Mouse (Mus musculus): ENCODE data around the gene Pygb. TPM values are rescaled to one million over a fixed set of nuclear protein-coding genes. Genes with fewer than 3 reads are reported as not detected.

Gene Pygb
- polyA plus RNA-seq, 1 experiment, result 39.0 TPM

DNA sequence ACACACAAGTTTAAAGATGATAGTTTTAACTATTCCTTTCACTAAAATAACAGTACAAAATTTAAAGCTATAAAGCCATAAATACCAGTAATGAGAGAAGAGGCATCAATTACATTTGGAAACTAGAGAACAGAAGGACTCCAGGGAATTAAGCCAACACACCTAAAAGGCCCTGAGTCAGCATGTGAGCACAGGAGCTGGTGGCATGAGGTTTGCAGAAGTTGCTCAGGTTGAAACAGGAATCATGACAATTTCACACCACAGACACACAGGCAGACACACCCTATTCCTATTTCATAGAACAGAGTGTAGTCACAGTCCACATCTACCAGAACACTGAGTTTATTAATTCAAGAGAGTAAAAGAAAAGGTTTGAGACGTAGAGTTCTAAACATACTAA is 88.0 kb downstream of the Pygb start:
- peaks cover 5% of the 10 kb centered on the region for H3K79me3 ChIP-seq (ENCODE audit: low read depth)
- no peaks in the 10 kb centered on the region for H3K79me2 ChIP-seq (ENCODE audit: control insufficient read depth, insufficient read depth)
- no peak overlapping the region for H3K4me3 ChIP-seq (ENCODE audit: insufficient read depth, poor library complexity, severe bottlenecking)
- no peak for TF ChIP-seq MYOD1 (IDR thresholded peaks at IDR 0.05; ENCODE audit: control insufficient read depth, insufficient read length, low read depth)
- H3ac ChIP-seq (ENCODE audit: control insufficient read depth, insufficient read length, low read depth), result no peak overlapping the region
- no peaks in the 10 kb centered on the region for H3K36me3 ChIP-seq (ENCODE audit: control insufficient read depth, insufficient read depth)
- H3K27me3 ChIP-seq (ENCODE audit: control insufficient read depth, insufficient read depth, insufficient read length), result no peaks in the 10 kb centered on the region

DNA sequence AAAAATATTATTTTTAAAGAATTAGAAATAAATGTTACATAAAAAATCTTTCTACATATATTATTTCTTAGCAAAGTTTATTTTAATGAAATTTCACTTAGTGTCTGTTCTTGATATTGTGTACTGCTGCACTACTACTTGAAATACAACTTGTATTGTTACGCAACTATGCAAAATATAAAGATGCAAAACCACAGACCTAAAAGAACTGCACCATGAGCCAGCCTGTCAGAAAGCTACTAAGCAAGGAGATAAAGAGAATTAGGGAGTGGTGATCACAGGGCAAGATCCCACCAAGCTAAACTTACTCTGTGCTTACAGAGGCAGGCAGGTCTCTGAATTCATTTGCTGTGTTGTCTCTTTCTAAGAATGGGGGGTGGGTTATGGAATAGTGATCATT is 88.7 kb downstream of the Pygb start:
- H3K4me3 ChIP-seq (ENCODE audit: insufficient read depth, poor library complexity, severe bottlenecking), result no peak overlapping the region
- TF ChIP-seq CEBPB (IDR thresholded peaks at IDR 0.05; ENCODE audit: low read depth) (peak; percentile 29), FOSL1 (IDR thresholded peaks at IDR 0.05; ENCODE audit: insufficient read depth, low read length, poor library complexity, severe bottlenecking) (no peak)
- H3K79me2 ChIP-seq (ENCODE audit: control insufficient read depth, insufficient read depth), result no peaks in the 10 kb centered on the region
- H3ac ChIP-seq (ENCODE audit: control insufficient read depth, insufficient read length, low read depth), result no peak overlapping the region
- H3K79me3 ChIP-seq (ENCODE audit: low read depth), result peaks cover 5% of the 10 kb centered on the region
- H3K27me3 ChIP-seq (ENCODE audit: control insufficient read depth, insufficient read depth, insufficient read length), result no peaks in the 10 kb centered on the region
- no peaks in the 10 kb centered on the region for H3K36me3 ChIP-seq (ENCODE audit: control insufficient read depth, insufficient read depth)

DNA sequence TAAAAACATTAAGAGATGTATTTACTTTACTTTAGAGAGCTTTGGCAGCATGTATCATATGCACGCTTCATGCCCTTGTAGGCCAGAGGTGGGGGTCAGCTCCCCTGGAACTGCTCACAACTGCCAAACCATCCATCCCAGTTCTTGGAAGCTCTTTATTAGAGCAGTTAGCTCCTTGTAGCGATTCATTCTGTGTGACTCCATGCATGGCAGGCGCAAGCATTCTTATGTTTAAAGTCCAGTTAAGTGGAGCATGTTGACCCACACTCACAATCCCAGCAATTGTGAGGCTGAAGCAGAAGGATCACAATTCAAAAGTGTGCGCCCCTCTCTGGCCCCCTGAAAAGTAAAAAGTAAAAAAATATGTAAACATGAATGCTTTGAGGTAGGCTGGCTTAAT is 91.0 kb downstream of the Pygb start:
- no peaks in the 10 kb centered on the region for H3K36me3 ChIP-seq (ENCODE audit: control insufficient read depth, insufficient read depth)
- H3K79me2 ChIP-seq (ENCODE audit: control insufficient read depth, insufficient read depth), result peaks cover 7% of the 10 kb centered on the region
- no peak overlapping the region for H3ac ChIP-seq (ENCODE audit: control insufficient read depth, insufficient read length, low read depth)
- peaks cover 4% of the 10 kb centered on the region for H3K79me3 ChIP-seq (ENCODE audit: low read depth)
- TF ChIP-seq MAX (IDR thresholded peaks at IDR 0.05) (no peak), FOSL1 (IDR thresholded peaks at IDR 0.05; ENCODE audit: insufficient read depth, low read length, poor library complexity, severe bottlenecking) (no peak), MYOG (IDR thresholded peaks at IDR 0.05; ENCODE audit: control insufficient read depth, extremely low read depth, insufficient read length) (no peak), USF1 (IDR thresholded peaks at IDR 0.05; ENCODE audit: low read depth) (no peak), CTCF (IDR thresholded peaks at IDR 0.05; ENCODE audit: control insufficient read depth, insufficient read depth, insufficient read length) (no peak)
- H3K4me3 ChIP-seq (ENCODE audit: insufficient read depth, poor library complexity, severe bottlenecking), result no peak overlapping the region
- H3K27me3 ChIP-seq (ENCODE audit: control insufficient read depth, insufficient read depth, insufficient read length), result no peaks in the 10 kb centered on the region

Other genes with a start within 250 kb of the Pygb start
- not detected for gene Cst7, start 216.3 kb upstream of the Pygb start, polyA plus RNA-seq (2012; fragmentation: generic; extraction: Trizol)
- 25.6 TPM for gene Apmap, start 178.2 kb upstream of the Pygb start, polyA plus RNA-seq (2012; fragmentation: generic; extraction: Trizol)
- gene Acss1, start 118.2 kb upstream of the Pygb start, polyA plus RNA-seq (2012; fragmentation: generic; extraction: Trizol), result not detected
- gene Vsx1, start 97.4 kb upstream of the Pygb start, polyA plus RNA-seq (2012; fragmentation: generic; extraction: Trizol), result not detected
- gene Entpd6, start 37.7 kb upstream of the Pygb start, polyA plus RNA-seq (2012; fragmentation: generic; extraction: Trizol), result 10.3 TPM
- gene Abhd12, start 118.0 kb downstream of the Pygb start, polyA plus RNA-seq (2012; fragmentation: generic; extraction: Trizol), result 62.7 TPM
- gene Gins1, start 118.7 kb downstream of the Pygb start, polyA plus RNA-seq (2012; fragmentation: generic; extraction: Trizol), result 31.3 TPM